Mouse (Mus musculus): ENCODE data around the gene Fbxw11.

GRCm38 (mm10) chr11:32671480-32671879, 29.0 kb downstream of the Fbxw11 start:
- no peak for TF ChIP-seq CTCF (conservative IDR thresholded peaks at IDR 0.05; ENCODE audit: low read length)
- no peak for TF ChIP-seq NANOG (IDR thresholded peaks at IDR 0.05; ENCODE audit: borderline replicate concordance, low read length)
- TF ChIP-seq POU5F1 (IDR thresholded peaks at IDR 0.05; ENCODE audit: borderline replicate concordance, low read length) = no peak

Data from E14TG2a.4 (cell line).